Mouse (Mus musculus): ENCODE results near the gene Ncoa7.
"Not testable (repeated sequence)": the region's sequence is repeated elsewhere in the genome, so short reads cannot be mapped to it uniquely, and the experiment has no call there.

Gene Ncoa7

GRCm38 (mm10) chr10:30666580-30666979 lies 136.5 kb downstream of the Ncoa7 start:
- no peak for DNase-seq (ENCODE audit: low read depth)

DNA sequence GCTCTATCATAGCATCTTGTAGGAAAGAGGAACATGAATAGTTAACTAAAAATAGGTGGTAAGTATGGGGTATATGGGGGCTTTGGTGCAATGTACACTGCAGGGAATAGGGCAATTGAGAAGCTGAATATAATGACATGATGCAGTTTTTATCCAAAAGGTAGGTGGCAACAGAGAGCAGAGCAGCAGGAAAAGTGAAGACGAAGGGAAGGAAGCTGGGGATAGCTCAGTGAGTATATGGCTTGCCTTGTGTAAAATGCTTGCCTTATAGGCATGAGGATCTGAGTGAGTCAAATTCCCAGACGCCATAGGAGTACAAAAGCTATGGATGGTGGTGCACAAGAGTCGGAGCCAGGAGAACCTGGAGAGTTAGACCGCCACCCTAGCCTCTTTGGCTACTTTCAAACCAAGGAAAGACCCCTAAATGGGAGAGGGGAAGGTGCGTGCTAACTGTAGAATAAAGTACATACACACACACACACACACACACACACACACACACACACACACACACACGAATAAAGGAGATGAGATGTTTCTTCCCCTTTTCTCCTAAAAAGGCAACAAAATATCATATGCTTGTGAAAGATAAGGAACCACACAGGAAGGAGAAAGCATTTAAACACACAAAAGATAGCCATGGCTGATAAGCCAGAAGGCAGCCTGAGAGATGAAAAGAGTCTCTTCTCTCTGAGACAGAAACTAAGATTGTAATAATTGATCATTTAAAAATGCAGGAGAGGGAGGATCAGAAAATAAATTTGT lies 142.4 kb downstream of the Ncoa7 start:
- DNase-seq (ENCODE audit: low read depth): no peak

- DNase-seq (ENCODE audit: low read depth): no peak
These were observed 147.5 kb downstream of the Ncoa7 start for GRCm38 (mm10) chr10:30655655-30656054.

DNA sequence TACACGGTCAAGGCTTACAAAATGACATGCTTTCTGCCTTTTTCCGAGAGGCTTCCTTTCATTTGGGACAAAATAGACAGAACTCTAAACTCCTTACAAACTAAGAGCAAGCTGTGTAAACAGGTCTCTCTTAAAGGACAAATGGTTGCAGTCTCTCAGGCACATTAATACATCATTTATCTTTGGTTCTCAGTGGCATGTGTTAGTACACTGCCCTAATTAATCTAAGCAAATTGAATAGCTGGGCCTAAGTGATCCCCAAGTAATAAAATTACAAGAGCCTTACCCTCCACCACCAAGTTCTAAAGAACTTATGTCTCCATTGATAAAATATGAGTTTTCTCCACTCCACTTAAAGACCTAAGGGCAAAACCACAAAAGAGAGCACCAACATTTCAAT lies 155.4 kb downstream of the Ncoa7 start:
- no peak for DNase-seq (ENCODE audit: low read depth)

DNA sequence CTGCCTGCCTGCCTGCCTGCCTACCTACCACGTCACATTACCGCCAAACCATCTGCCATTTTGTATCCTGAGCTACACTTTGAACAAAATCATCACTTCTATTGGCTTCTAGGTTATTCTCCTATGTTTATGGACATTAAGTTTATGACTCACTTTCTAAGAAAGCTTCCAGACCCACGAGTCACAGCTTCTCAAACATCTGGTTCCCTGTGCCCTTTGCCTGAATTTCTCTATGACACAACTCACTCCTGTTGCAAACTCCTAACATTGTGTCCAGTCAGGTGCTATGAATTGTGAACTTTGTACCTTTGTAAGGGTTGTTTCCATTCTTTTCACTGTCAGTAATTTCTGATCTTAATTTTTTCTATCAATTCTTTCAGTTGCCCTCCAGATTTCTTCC lies 164.9 kb downstream of the Ncoa7 start:
- DNase-seq (ENCODE audit: low read depth): no peak

GRCm38 (mm10) chr10:30636474-30637154 lies 166.5 kb downstream of the Ncoa7 start:
- DNase-seq (ENCODE audit: low read depth): not testable (repeated sequence)

DNA sequence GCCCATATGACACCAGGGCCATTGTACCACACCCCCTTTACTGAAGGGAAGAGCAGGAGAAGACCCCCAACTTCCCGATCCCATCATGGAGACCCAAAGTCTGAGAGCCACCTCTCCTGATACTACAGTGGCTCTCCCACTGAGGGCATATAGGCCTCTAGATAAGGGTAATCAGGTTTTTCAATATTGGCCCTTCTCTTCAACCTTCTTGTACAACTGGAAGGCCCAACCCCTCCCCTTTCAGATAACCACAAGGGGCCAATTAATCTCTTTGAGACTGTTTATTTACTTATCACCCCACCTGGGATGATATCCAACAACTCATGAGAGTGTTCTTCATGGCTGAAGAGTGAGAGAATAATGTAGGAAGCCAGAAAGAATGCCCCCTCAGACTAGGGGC lies 170.4 kb downstream of the Ncoa7 start:
- no peak for DNase-seq (ENCODE audit: low read depth)

DNA sequence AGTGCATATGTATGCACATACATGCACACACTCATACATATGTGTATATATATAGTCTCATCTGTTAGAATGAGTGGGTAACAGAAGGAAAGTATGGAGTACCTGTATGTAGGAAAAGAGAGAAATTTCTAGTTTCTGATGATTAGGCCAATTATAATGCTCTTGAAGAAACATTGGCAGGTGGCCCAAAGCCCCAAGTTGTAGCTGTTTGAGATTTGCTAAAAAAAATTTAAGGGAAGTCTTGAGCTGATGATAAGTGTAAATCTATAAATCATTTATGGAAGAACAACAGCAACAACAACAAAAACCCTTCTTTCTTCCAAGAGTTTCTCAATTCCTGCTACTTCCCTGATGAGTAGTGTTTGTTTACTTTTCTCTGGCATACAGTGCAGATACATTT lies 173.1 kb downstream of the Ncoa7 start:
- no peak for DNase-seq (ENCODE audit: low read depth)

- DNase-seq (ENCODE audit: low read depth): no peak
These were observed 173.6 kb downstream of the Ncoa7 start, which contains the start of gene Hint3 for GRCm38 (mm10) chr10:30629513-30629912. Gene Hint3 (minus strand): TSS chr10:30629632.

DNA sequence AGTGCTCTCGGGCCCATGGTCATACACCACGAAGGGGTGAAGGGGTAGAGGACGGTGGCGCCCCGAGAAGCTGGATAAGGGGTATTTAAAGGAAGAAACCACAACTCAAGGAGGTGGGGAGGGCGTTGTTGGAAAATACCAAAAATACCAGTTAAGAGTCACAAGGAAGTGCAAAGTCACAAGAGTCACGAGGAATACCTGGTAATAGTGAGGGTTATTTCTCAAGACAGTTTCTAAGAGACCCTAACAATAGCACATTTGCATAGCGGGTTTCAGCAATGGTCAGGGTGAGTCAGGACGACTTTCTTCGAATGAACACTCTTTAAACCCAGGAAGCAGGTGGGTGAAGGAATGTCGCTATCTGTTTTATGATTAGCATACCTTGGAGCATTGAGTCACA lies 174.7 kb downstream of the Ncoa7 start:
- not testable (repeated sequence) for DNase-seq (ENCODE audit: low read depth)

- no peak for DNase-seq (ENCODE audit: low read depth)
These were observed 175.6 kb downstream of the Ncoa7 start for GRCm38 (mm10) chr10:30627548-30627947.

DNA sequence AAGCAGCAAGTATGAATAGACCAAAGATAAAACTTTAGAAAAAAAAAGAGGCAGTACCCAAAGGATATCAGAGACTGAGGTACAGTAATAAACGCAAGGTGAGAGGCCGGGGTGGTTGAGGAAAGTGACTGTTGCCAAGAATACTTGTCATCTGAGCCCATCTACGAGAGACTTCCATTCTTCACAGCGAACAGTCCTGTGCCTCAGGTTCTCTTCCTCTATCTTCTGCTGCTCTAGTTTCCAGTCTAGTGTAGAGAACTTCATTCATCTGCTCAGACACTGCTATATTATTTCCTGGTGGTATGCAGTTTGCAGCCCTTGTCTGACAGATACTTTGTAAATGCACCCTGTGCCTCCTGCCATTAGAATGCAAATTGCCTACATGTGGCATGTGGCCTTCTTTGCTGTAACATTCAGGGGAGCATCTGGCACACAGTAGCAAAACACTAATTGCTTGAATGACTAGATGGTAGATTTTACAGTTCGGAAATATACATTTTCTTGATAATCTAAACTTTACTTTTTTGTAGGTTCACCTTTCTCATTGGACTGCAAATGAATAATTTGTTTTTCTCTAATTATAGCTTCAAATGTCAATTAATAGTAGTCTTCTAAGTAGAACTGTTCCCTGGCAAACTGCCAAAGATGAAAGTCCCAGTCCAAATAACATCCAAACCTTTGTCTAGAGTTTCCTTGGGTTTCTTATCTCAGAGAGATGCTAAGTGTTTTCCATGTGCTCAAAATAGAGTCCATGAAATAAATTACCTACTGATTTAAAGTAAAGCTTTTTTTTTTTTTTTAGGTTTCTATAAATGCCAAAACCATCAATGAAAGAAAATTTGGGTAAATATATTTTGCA lies 178.7 kb downstream of the Ncoa7 start:
- DNase-seq (ENCODE audit: low read depth): no peak

DNA sequence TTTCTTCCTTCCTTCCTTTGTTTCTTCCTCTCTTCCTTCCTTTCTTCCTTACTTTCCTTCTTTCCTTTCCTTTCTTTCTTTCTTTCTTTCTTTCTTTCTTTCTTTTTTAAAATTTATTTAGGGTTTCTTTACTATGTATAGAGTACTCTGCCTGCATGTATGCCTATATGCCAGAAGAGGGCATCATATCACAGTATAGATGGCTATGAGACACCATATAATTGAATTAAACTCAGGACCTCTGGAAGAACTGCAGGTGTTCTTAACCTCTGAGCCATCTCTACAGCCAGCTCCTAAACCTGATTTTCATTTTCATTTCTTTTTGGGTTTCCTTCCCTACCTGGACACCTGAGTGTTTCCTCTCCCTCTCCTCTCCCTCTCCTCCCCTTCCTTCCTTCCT lies 180.2 kb downstream of the Ncoa7 start:
- no peak for DNase-seq (ENCODE audit: low read depth)

DNA sequence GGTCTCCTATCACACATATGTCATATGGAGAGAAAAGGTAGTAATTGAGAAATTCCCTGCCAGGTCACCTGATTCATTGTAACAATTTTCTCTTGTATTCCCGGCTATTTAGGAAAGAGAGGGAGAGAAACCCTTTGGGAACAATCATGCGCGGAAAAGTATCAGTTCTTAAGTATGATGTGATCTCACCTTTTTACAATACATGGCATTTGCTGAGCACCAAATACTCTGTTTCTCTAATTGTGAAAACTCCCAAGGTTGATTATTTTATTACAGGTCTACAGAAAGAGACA lies 184.3 kb downstream of the Ncoa7 start:
- no peak for DNase-seq (ENCODE audit: low read depth)

- DNase-seq (ENCODE audit: low read depth): peak; percentile 95
These were observed 184.8 kb downstream of the Ncoa7 start for GRCm38 (mm10) chr10:30618091-30618917.

DNA sequence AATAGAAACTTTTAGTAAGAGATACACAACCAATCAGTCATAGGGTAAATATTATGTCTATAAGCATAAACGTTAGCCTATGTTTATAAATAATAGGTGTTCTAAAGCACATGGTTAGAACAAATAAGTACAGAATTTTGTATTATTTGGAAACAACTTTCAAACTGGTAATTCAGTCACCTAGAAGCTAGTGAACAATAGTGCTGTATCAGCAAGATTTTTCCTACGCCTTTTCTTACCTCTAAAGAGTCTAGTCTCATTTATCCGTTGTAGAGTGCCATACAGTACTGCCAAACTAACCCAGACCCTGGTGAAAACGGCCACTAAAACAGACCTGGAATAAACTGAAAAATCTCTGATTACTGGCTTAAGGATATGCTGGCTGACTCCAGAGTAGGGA lies 190.1 kb downstream of the Ncoa7 start:
- no peak for DNase-seq (ENCODE audit: low read depth)

DNA sequence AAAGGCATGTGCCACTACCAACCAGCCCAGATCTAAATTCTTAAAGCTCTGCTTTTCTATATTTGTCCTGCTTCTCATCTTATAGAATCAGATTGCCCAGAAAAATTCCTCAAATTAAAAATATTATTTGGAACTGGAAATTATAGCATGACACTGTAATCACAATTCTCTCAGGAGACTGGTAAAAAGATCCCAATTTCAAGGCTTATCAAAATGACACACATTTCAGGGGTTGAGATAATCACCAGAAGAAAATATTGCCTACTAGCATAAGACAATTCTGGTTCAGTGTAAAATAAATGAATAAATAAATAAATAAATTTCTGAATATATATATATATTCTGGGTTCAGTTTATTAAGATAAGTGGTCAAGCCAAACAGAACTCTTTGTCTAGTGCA lies 193.5 kb downstream of the Ncoa7 start:
- DNase-seq (ENCODE audit: low read depth): no peak

DNA sequence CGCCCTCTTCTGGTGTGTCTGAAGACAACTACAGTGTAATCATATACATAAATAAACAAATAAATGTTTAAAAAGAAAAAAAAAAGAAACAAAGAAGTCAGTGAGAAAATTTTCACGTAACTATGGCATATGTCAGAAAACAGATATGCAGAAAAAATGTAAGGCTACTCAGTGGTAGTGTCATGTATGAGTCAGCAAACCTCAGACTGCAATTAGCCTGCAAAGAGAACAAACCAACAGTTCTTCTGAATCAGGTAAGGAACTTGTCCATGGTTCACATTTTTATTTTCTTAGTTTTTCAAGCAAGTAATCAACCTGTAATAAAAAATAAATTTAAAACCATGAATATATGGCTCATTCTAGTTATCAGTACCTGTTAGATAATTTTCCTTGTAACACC lies 195.0 kb downstream of the Ncoa7 start:
- no peak for DNase-seq (ENCODE audit: low read depth)

DNA sequence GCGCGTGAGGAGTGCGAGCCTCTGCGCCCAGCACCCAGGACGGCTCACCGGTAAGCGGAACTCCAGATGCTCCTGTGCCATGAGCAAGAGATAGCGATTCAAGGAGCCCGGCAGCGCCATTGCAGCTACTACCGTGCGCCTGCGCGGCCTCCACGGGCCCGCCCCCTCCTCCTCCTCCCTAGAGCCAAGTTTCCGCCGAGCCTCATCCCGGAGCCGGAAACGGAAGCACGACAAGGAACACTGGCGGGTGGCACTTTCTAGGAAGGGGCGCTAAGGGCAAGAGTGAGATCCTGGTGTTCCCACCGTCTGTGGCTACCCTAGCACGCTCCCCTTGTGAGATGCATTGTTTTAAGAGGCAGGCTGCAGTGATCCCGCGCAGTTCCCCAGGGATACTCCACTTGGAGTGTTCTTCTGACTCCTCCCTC lies 202.6 kb downstream of the Ncoa7 start, which contains the start of gene Trmt11:
Gene Trmt11, minus strand, starts transcription at position 208 of the 425 bp plus-strand sequence.
- DNase-seq (ENCODE audit: low read depth): peak; percentile 72

GRCm38 (mm10) chr10:30600094-30600534 lies 203.0 kb downstream of the Ncoa7 start:
- no peak for DNase-seq (ENCODE audit: low read depth)

DNA sequence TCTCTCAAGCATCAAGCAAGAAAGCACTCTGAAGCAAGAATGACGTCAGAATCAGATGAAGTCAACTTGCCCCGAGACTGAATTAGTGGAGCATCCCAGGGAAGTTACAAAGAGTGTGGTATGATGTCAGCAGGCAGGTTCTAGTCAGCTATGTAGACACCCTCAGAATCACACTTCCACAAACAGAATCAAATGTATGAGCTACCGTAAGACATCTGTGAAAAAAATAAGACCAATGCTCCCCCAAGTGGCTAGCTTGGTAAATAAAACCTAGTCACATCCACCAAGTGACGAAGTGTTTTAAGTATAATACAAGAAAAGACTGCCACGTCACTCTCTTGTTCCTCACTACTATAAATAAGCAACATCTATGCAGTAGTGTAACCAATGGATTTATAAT lies 216.1 kb downstream of the Ncoa7 start:
- DNase-seq (ENCODE audit: low read depth): no peak

DNA sequence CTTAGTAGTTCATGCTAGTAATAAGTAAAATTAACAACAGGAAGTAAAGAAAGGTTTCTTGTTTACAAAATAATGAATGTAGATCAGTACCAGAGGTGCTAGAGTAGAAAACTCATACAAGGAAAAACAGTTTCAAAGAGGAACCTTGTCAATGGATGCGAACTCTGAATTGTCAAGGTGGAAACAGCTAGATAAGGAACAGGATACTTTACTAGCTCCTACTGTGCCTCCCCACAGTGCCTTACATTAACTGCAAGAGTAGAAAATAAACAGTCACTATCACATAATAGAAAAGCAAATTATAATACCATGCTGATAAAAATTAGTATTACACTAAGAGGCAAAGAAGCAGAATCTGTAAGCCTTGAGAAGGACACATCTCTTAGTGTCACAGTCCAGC lies 217.4 kb downstream of the Ncoa7 start:
- DNase-seq (ENCODE audit: low read depth): no peak
